Mouse (Mus musculus) G1E (cell line): ENCODE results near the gene Neurl4.
A peak's percentile ranks its signal among the peaks of the same experiment; 100 is the strongest.

Experiments
- CTCF ChIP-seq: IDR thresholded peaks from 2 replicates; pipeline ENCODE4 v1.5.1; 2012; ENCODE audit warnings: low read depth, low read length, inconsistent platforms, mixed read lengths
- GATA1 ChIP-seq: IDR thresholded peaks from 2 replicates; pipeline ENCODE4 v1.6.1; 2012; ENCODE audit warnings: borderline replicate concordance, low read length, inconsistent platforms, mixed read lengths
- GATA2 ChIP-seq: IDR thresholded peaks from 2 replicates; pipeline ENCODE4 v1.6.1; 2012; ENCODE audit warnings: low read depth, low read length, inconsistent platforms, borderline replicate concordance
- POLR2AphosphoS5 ChIP-seq: IDR thresholded peaks from 2 replicates; pipeline ENCODE4 v1.6.1; 2012; ENCODE audit warnings: low read depth, low read length, inconsistent platforms; ENCODE audit not compliant: insufficient replicate concordance
- TAL1 ChIP-seq: conservative IDR thresholded peaks from 2 replicates; pipeline ENCODE4 v1.6.1; 2012; ENCODE audit warnings: low read depth, low read length, inconsistent platforms, mixed read lengths

- TF ChIP-seq CTCF, result peak; percentile 79
- TF ChIP-seq POLR2AphosphoS5, result no peak
- TF ChIP-seq GATA1, result no peak
- no peak for TF ChIP-seq GATA2
- no peak for TF ChIP-seq TAL1
Observed at GRCm38 (mm10) chr11:69880506-69880852, 20.4 kb upstream of the Neurl4 start.
